Mouse (Mus musculus) myocyte (in vitro differentiated cells): ENCODE measurements around the gene Jmjd4. TPM values are rescaled to one million over a fixed set of nuclear protein-coding genes. Genes with fewer than 3 reads are reported as not detected.

Experiments
- H3K27me3 ChIP-seq: one replicate; pipeline ENCODE4 v1.6.1; 2011; ENCODE audit not compliant: control insufficient read depth, insufficient read depth, insufficient read length
- H3K36me3 ChIP-seq: one replicate; pipeline ENCODE4 v1.6.1; 2011; ENCODE audit not compliant: control insufficient read depth, insufficient read depth
- H3K4me2 ChIP-seq: one replicate; pipeline ENCODE4 v1.6.1; 2011; ENCODE audit warnings: low read depth, control low read depth
- H3K4me3 ChIP-seq: one replicate; pipeline ENCODE4 v1.5.1; 2011; ENCODE audit warnings: mild to moderate bottlenecking, control low read depth, moderate library complexity
- H3K79me2 ChIP-seq: one replicate; pipeline ENCODE4 v1.6.1; 2011; ENCODE audit not compliant: control insufficient read depth, insufficient read depth
- H3ac ChIP-seq: one replicate; pipeline ENCODE4 v1.6.1; 2011; ENCODE audit not compliant: control insufficient read depth, insufficient read length
- CEBPB ChIP-seq: IDR thresholded peaks from 2 replicates; pipeline ENCODE4 v1.6.1; 2011; ENCODE audit warnings: mild to moderate bottlenecking, moderate library complexity; ENCODE audit not compliant: poor library complexity, insufficient read depth, severe bottlenecking
- E2F4 ChIP-seq: IDR thresholded peaks from one replicate; pipeline ENCODE4 v1.6.1; 2011; ENCODE audit warnings: mild to moderate bottlenecking, control low read depth, moderate library complexity; ENCODE audit not compliant: insufficient read depth
- MAX ChIP-seq: IDR thresholded peaks from one replicate; pipeline ENCODE4 v1.6.1; 2011; ENCODE audit warnings: low read depth, mild to moderate bottlenecking, control low read depth
- MYOD1 ChIP-seq, 3 experiments: IDR thresholded peaks; one replicate each; pipeline ENCODE4 v1.6.1; 2011; ENCODE audit warnings: control low read depth in 2 of 3, low read depth in 2 of 3, mild to moderate bottlenecking in 2 of 3, moderate library complexity in 1 of 3; ENCODE audit not compliant: insufficient read length in 2 of 3, control insufficient read depth in 1 of 3
- MYOG ChIP-seq, 3 experiments: IDR thresholded peaks; one replicate each; pipeline ENCODE4 v1.6.1; 2011; ENCODE audit warnings: control low read depth in 2 of 3, low read depth in 2 of 3, mild to moderate bottlenecking in 2 of 3; ENCODE audit not compliant: insufficient read length in 2 of 3, control insufficient read depth in 1 of 3, insufficient read depth in 1 of 3
- POLR2A ChIP-seq: IDR thresholded peaks from one replicate; pipeline ENCODE4 v1.6.1; 2011; ENCODE audit warnings: low read depth, mild to moderate bottlenecking, control low read depth, moderate library complexity; ENCODE audit not compliant: insufficient read length
- POLR2AphosphoS2 ChIP-seq: IDR thresholded peaks from one replicate; pipeline ENCODE4 v1.6.1; 2011; ENCODE audit warnings: low read depth, control low read depth; ENCODE audit not compliant: insufficient read length
- REST ChIP-seq: IDR thresholded peaks from one replicate; pipeline ENCODE4 v1.6.1; 2011; ENCODE audit warnings: mild to moderate bottlenecking, control low read depth, moderate library complexity; ENCODE audit not compliant: insufficient read depth, insufficient read length
- SRF ChIP-seq: IDR thresholded peaks from one replicate; pipeline ENCODE4 v1.6.1; 2011; ENCODE audit warnings: low read depth; ENCODE audit not compliant: control insufficient read depth, insufficient read length
- TCF12 ChIP-seq: IDR thresholded peaks from one replicate; pipeline ENCODE4 v1.6.1; 2011; ENCODE audit warnings: mild to moderate bottlenecking, control low read depth; ENCODE audit not compliant: poor library complexity, insufficient read depth, severe bottlenecking
- TCF3 ChIP-seq: IDR thresholded peaks from one replicate; pipeline ENCODE4 v1.6.1; 2011; ENCODE audit warnings: low read depth, control low read depth; ENCODE audit not compliant: insufficient read length
- USF1 ChIP-seq: IDR thresholded peaks from one replicate; pipeline ENCODE4 v1.6.1; 2011; ENCODE audit warnings: low read depth, mild to moderate bottlenecking, control low read depth, moderate library complexity
- polyA plus RNA-seq: library from polyadenylated mRNA; unstranded; fragments of >200 nt; fragmentation: generic; extraction: Trizol; gene quantifications from one replicate; pipeline ENCODE4 v1.2.1, GENCODE M21; 2012; ENCODE audit warnings: missing spikeins

Jmjd4 gene
- polyA plus RNA-seq, 1 experiment, result 4.5 TPM

DNA sequence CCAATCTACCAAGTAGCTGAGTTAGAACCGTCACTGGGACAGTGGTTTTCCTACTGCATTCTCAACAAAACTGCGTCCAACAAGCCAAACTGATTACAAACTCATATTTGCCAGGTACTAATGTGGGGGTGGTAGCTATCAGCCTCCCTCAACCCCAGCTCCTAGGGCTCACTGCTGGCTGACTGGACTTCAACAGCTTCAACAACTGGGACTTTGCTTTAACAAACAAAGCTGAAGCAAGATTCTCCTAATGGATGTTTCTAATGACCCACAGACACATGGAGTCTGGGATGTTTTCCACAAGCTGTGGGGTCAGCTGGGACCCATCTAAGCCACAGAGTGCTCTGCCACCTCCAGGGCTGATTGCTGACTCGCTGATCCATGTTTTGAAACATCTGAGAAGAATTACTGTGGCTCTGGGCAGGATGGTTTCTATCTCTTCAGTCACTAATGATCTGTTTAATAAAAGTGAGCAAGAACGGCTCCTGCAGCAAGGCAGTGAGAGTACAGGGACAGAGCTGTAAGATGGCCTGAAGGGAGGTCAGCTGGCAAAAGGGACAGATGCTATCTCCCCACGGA, 26.7 kb upstream of the Jmjd4 start:
- peaks cover 5% of the 10 kb centered on the region for H3K36me3 ChIP-seq
- TF ChIP-seq REST (no peak), SRF (no peak), CEBPB (no peak), USF1 (no peak), TCF12 (no peak), MAX (no peak)

GRCm38 (mm10) chr11:59425671-59426101, 24.2 kb upstream of the Jmjd4 start:
- TF ChIP-seq CEBPB (no peak), TCF12 (no peak), POLR2AphosphoS2 (no peak), MYOD1 (IDR thresholded peaks at IDR 0.05; ENCODE audit: control insufficient read depth in 1 of 3, insufficient read length in 2 of 3, low read depth in 2 of 3) (no peak), USF1 (no peak), MYOG (IDR thresholded peaks at IDR 0.05; ENCODE audit: control insufficient read depth in 1 of 3, insufficient read depth in 1 of 3, insufficient read length in 2 of 3, low read depth in 2 of 3) (no peak), REST (no peak), SRF (no peak), E2F4 (no peak), POLR2A (no peak), TCF3 (no peak), MAX (no peak)
- Histone ChIP-seq H3K4me2 (no peak overlapping the region), H3K36me3 (peaks cover 5% of the 10 kb centered on the region), H3ac (no peak overlapping the region), H3K4me3 (no peak overlapping the region), H3K27me3 (no peaks in the 10 kb centered on the region), H3K79me2 (no peaks in the 10 kb centered on the region)

More for the DNA sequence above, 26.7 kb upstream of the Jmjd4 start:
- no peaks in the 10 kb centered on the region for H3K27me3 ChIP-seq
- H3K79me2 ChIP-seq, result no peaks in the 10 kb centered on the region
- no peak overlapping the region for H3K4me2 ChIP-seq
- no peak overlapping the region for H3ac ChIP-seq
- no peak overlapping the region for H3K4me3 ChIP-seq

- Histone ChIP-seq H3K36me3 (peaks cover 5% of the 10 kb centered on the region), H3ac (no peak overlapping the region), H3K79me2 (no peaks in the 10 kb centered on the region), H3K4me3 (no peak overlapping the region), H3K4me2 (no peak overlapping the region), H3K27me3 (no peaks in the 10 kb centered on the region)
- no peak for TF ChIP-seq SRF
- no peak for TF ChIP-seq TCF12
- TF ChIP-seq REST, result no peak
- TF ChIP-seq E2F4, result no peak
Measured at GRCm38 (mm10) chr11:59428057-59428660, 21.7 kb upstream of the Jmjd4 start.

GRCm38 (mm10) chr11:59429959-59430358, 19.9 kb upstream of the Jmjd4 start:
- TF ChIP-seq SRF (no peak), MYOD1 (IDR thresholded peaks at IDR 0.05; ENCODE audit: control insufficient read depth in 1 of 3, insufficient read length in 2 of 3, low read depth in 2 of 3) (no peak), USF1 (no peak), POLR2AphosphoS2 (no peak), MYOG (IDR thresholded peaks at IDR 0.05; ENCODE audit: control insufficient read depth in 1 of 3, insufficient read depth in 1 of 3, insufficient read length in 2 of 3, low read depth in 2 of 3) (no peak), REST (no peak), TCF3 (no peak), MAX (no peak), CEBPB (no peak), POLR2A (no peak), TCF12 (no peak)
- H3K79me2 ChIP-seq, result no peaks in the 10 kb centered on the region
- no peak overlapping the region for H3ac ChIP-seq
- no peak overlapping the region for H3K4me3 ChIP-seq
- no peak overlapping the region for H3K4me2 ChIP-seq
- H3K27me3 ChIP-seq, result no peaks in the 10 kb centered on the region
- peaks cover 3% of the 10 kb centered on the region for H3K36me3 ChIP-seq

GRCm38 (mm10) chr11:59432261-59432660, 17.6 kb upstream of the Jmjd4 start:
- Histone ChIP-seq H3K4me2 (no peak overlapping the region), H3K4me3 (no peak overlapping the region), H3K79me2 (no peaks in the 10 kb centered on the region), H3ac (no peak overlapping the region), H3K27me3 (no peaks in the 10 kb centered on the region), H3K36me3 (peaks cover 4% of the 10 kb centered on the region)
- TF ChIP-seq MYOD1 (IDR thresholded peaks at IDR 0.05; ENCODE audit: control insufficient read depth in 1 of 3, insufficient read length in 2 of 3, low read depth in 2 of 3), result no peak
- no peak for TF ChIP-seq CEBPB
- no peak for TF ChIP-seq REST
- TF ChIP-seq USF1, result no peak
- no peak for TF ChIP-seq POLR2A
- TF ChIP-seq MYOG (IDR thresholded peaks at IDR 0.05; ENCODE audit: control insufficient read depth in 1 of 3, insufficient read depth in 1 of 3, insufficient read length in 2 of 3, low read depth in 2 of 3), result no peak
- TF ChIP-seq MAX, result no peak
- TF ChIP-seq TCF3, result no peak
- no peak for TF ChIP-seq POLR2AphosphoS2
- no peak for TF ChIP-seq SRF
- no peak for TF ChIP-seq E2F4
- TF ChIP-seq TCF12, result no peak
